Mouse (Mus musculus) cerebellum, adult 2 months (tissue): ENCODE data around the gene Kansl1. TPM values are rescaled to one million over a fixed set of nuclear protein-coding genes. Genes with fewer than 3 reads are reported as not detected.

Experiments used
- DNase-seq, 2 experiments: peaks; one replicate each; pipeline ENCODE4 v3.0.0; 2021
- H3K27ac ChIP-seq: fragments of 200-500 bp; 2 replicates; pipeline ENCODE4 v1.5.1; 2012; ENCODE audit warnings: low read length, control low read depth, inconsistent platforms; ENCODE audit not compliant: insufficient read depth
- H3K27me3 ChIP-seq: fragments of 200-500 bp; 2 replicates; pipeline ENCODE4 v1.6.1; 2012; ENCODE audit warnings: inconsistent platforms, mild to moderate bottlenecking, low read length, moderate library complexity; ENCODE audit not compliant: control insufficient read depth, insufficient read depth
- H3K4me1 ChIP-seq: fragments of 200-500 bp; 2 replicates; pipeline ENCODE4 v1.6.1; 2011; ENCODE audit warnings: low read length; ENCODE audit not compliant: control insufficient read depth, insufficient read depth
- H3K4me3 ChIP-seq: fragments of 200-500 bp; replicated peaks from 2 replicates; pipeline ENCODE3; 2011; ENCODE audit warnings: mild to moderate bottlenecking, low read depth, low read length, control low read depth; ENCODE audit not compliant: insufficient read depth
- CTCF ChIP-seq: fragments of 200-500 bp; IDR thresholded peaks from 2 replicates; pipeline ENCODE4 v1.5.1; 2011; ENCODE audit warnings: low read depth, mild to moderate bottlenecking, control low read depth, low read length, moderate library complexity, borderline replicate concordance; ENCODE audit not compliant: insufficient read depth
- POLR2A ChIP-seq: fragments of 200-500 bp; IDR thresholded peaks from 2 replicates; pipeline ENCODE4 v1.6.1; 2011; ENCODE audit warnings: low read length, control low read depth, borderline replicate concordance; ENCODE audit not compliant: insufficient read depth
- WGBS: fragments of 180-500 bp; shearing (Covaris S2); methylation state at CpG from one replicate; pipeline ENCODE4 v1.1.7; 2018; 5-methylcytosine and 5-hydroxymethylcytosine counted together
- polyA plus RNA-seq: library from polyadenylated mRNA; depleted of rRNA; stranded (reverse); fragments of >200 nt; gene quantifications from 2 replicates; pipeline ENCODE4 v1.2.3, GENCODE M21; 2012

The Kansl1 gene
- polyA plus RNA-seq, 1 experiment, result 87.7 TPM

GRCm38 (mm10) chr11:104310226-104310887 is 158.3 kb downstream of the Kansl1 start:
- Histone ChIP-seq H3K4me1 (peaks cover 6% of the 10 kb centered on the region; the same call in 1 of the 2 replicates), H3K27ac (no peak overlapping the region), H3K27me3 (no peaks in the 10 kb centered on the region), H3K4me3 (no peak overlapping the region)
- WGBS, result 31% methylated on average over 23 of the region's 23 CpGs
- DNase-seq, result no peak
- TF ChIP-seq POLR2A (no peak), CTCF (no peak)

DNA sequence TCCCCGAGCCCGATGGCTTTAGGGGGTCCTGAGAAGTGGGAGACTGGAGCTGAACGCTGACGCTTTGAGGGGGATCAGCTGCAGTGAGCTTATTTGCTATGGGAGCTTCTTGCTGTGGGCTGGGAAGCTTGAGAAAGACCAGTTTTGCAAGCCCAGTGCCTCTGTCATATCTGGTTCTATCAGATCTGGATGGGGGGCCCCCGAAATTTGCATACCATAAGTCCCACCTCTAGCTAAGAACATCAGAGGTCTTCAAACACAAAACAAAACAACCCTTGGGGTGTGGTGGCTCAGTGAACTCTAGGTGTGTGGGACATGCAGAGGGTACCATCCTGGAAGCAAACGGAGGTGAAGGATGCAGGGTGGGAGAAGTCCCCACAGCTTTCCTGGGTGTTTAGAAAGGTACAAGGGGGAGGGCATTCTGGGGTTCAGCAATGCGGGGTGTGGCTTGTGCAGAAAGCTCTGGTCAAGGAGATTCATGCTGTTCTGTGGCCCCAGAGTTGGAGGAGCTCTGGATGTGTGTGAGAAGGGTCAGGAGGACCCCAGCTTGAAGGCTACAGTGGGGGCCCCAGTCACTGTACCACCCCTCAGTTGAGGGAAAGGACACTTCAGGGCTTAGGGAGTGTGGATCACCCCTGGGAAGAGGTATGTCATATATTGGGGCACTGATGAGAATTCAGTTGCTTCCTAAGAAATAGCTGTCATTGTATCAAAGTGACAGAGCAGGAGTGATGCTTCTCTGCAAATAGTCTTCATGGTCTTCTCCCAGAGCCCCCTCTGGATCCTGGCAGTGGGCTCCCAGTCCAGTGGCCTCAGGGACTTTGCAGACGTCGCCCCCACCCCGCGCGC is 159.1 kb downstream of the Kansl1 start:
- Histone ChIP-seq H3K4me3 (no peak overlapping the region), H3K4me1 (peaks cover 6% of the 10 kb centered on the region; the same call in 1 of the 2 replicates), H3K27me3 (no peaks in the 10 kb centered on the region), H3K27ac (no peak overlapping the region)
- TF ChIP-seq CTCF (no peak), POLR2A (no peak)
- DNase-seq, result no peak
- WGBS, result 42% methylated on average over 12 of the region's 12 CpGs

DNA sequence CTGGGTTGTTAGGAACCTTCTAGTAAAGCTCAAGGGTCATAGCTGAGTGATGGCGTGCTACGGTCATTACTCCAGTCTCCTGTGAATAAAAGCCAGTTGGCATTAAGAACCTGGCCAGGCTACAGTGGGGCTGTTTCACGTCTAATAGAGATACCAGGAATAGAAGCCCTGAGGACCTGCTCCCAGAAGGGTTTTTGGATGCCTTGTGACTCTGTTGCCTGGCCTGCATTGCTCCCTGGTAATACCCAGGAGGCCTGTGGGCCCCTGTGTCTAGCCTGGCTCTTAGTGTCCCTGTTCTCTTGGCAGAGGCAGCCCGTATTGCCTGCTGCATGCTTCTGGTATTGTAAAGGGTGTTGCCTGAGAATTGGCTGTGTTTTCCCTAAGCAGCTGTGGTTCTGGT is 161.5 kb downstream of the Kansl1 start:
- DNase-seq, result no peak
- TF ChIP-seq CTCF (no peak), POLR2A (no peak)
- WGBS, result 13% methylated on average over 4 of the region's 4 CpGs
- no peak overlapping the region for H3K4me3 ChIP-seq
- no peak overlapping the region for H3K27ac ChIP-seq
- H3K4me1 ChIP-seq, result peaks cover 15% of the 10 kb centered on the region
- no peaks in the 10 kb centered on the region for H3K27me3 ChIP-seq

- WGBS, result 83% methylated on average over 13 of the region's 13 CpGs
- Histone ChIP-seq H3K27ac (no peak overlapping the region), H3K27me3 (no peaks in the 10 kb centered on the region), H3K4me3 (no peak overlapping the region), H3K4me1 (peaks cover 16% of the 10 kb centered on the region)
- no peak for DNase-seq
- TF ChIP-seq POLR2A, result no peak
- no peak for TF ChIP-seq CTCF
Observed at GRCm38 (mm10) chr11:104306483-104306882, 162.2 kb downstream of the Kansl1 start.

DNA sequence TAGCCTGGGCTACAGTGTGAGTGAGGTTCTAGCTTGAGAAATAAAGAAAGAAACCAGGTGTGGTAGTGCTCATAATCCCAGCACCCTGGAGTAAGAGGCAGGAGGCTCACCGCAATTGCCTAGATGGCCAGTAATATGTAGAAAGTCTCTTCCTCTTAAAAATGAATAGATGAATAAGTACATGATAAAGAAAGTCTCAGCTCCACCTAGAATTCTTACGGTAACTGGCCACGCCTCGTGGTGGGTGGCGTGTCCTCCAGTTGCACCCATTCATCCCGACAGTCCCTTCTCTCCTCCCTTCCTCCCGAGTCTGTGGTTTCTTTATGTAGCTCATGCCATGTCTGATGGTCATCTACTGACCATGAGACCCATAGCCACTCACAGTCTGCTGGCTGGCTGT is 162.9 kb downstream of the Kansl1 start:
- no peaks in the 10 kb centered on the region for H3K27me3 ChIP-seq
- no peak overlapping the region for H3K4me3 ChIP-seq
- H3K27ac ChIP-seq, result no peak overlapping the region
- 92% methylated on average over 7 of the region's 7 CpGs for WGBS
- TF ChIP-seq CTCF, result no peak
- TF ChIP-seq POLR2A, result no peak
- H3K4me1 ChIP-seq, result peaks cover 16% of the 10 kb centered on the region
- DNase-seq, result no peak

GRCm38 (mm10) chr11:104303088-104303960 is 165.3 kb downstream of the Kansl1 start:
- Histone ChIP-seq H3K27ac (no peak overlapping the region), H3K27me3 (no peaks in the 10 kb centered on the region), H3K4me3 (no peak overlapping the region), H3K4me1 (peaks cover 16% of the 10 kb centered on the region)
- WGBS, result 40% methylated on average over 8 of the region's 8 CpGs
- TF ChIP-seq CTCF, result no peak
- TF ChIP-seq POLR2A, result no peak
- no peak for DNase-seq

DNA sequence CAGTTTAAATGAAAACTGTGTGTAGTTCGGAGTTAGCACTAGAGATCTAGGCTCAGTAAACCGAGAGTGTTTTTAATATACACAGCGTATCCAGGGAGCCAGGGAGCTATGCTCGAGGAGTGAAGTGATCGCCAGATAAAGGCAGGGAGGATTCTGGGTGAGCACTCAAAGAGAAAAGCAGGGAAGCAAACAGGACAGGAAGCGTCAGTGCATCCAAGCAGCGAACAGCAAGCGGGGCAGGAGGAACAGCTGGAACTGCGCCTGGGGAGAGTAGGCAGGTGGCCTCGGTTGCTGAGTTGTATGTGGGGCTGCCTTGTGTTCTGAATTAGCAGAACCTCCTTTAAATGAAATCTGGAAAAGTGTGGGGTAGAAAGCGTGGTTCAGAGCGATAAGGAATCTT is 166.0 kb downstream of the Kansl1 start:
- WGBS, result 38% methylated on average over 12 of the region's 12 CpGs
- no peak overlapping the region for H3K27ac ChIP-seq
- H3K4me3 ChIP-seq, result no peak overlapping the region
- H3K27me3 ChIP-seq, result no peaks in the 10 kb centered on the region
- TF ChIP-seq CTCF (no peak), POLR2A (no peak)
- peaks cover 16% of the 10 kb centered on the region for H3K4me1 ChIP-seq
- DNase-seq, result no peak
